Mouse (Mus musculus) kidney, postnatal 0 days (tissue): ENCODE results near the gene Lacc1. TPM values are rescaled to one million over a fixed set of nuclear protein-coding genes. Genes with fewer than 3 reads are reported as not detected.
A peak's percentile ranks its signal among the peaks of the same experiment; 100 is the strongest.

Source experiments
- ATAC-seq: fragments of 200-750 bp; cut with Nextera tagmentation; replicated peaks from 2 replicates; pipeline ENCODE4 v1.8.0; 2017; ENCODE audit warnings: low read depth, moderate number of reproducible peaks, moderate TSS enrichment, moderate library complexity; ENCODE audit not compliant: low FRiP score
- DNase-seq: peaks from one replicate; pipeline ENCODE4 v3.0.0-alpha.2; 2016; ENCODE audit warnings: low spot score
- H3K27ac ChIP-seq: fragments of 300-500 bp; sonication (generic); 2 replicates; pipeline ENCODE4 v1.5.1; 2014; ENCODE audit warnings: mild to moderate bottlenecking
- H3K27me3 ChIP-seq: fragments of 300-500 bp; sonication (generic); 2 replicates; pipeline ENCODE4 v1.6.1; 2014; ENCODE audit warnings: low read length, mixed read lengths; ENCODE audit not compliant: insufficient read depth
- H3K36me3 ChIP-seq: fragments of 300-500 bp; sonication (generic); 2 replicates; pipeline ENCODE4 v1.6.1; 2014; ENCODE audit warnings: low read length, mixed read lengths; ENCODE audit not compliant: insufficient read depth
- H3K4me1 ChIP-seq: fragments of 300-500 bp; sonication (generic); replicated peaks from 2 replicates; pipeline ENCODE4 v1.6.1; 2014; ENCODE audit warnings: antibody characterized with exemption, low read length, mixed read lengths; ENCODE audit not compliant: insufficient read depth
- H3K4me2 ChIP-seq: fragments of 300-500 bp; sonication (generic); 2 replicates; pipeline ENCODE4 v1.6.1; 2014; ENCODE audit warnings: mild to moderate bottlenecking, low read length, moderate library complexity, mixed read lengths
- H3K4me3 ChIP-seq: fragments of 300-500 bp; sonication (generic); replicated peaks from 2 replicates; pipeline ENCODE4 v1.5.1; 2014; ENCODE audit warnings: low read depth, low read length
- H3K9ac ChIP-seq: fragments of 300-500 bp; sonication (generic); 2 replicates; pipeline ENCODE4 v1.6.1; 2014; ENCODE audit warnings: low read depth, low read length
- H3K9me3 ChIP-seq: fragments of 300-500 bp; sonication (generic); replicated peaks from 2 replicates; pipeline ENCODE4 v1.6.1; 2016; ENCODE audit warnings: low read length, inconsistent platforms, mixed read lengths
- CTCF ChIP-seq: IDR thresholded peaks from 2 replicates; pipeline ENCODE4 v1.5.1; 2016; ENCODE audit warnings: antibody characterized with exemption, low read depth, mild to moderate bottlenecking, moderate library complexity
- WGBS: fragments of 180-500 bp; shearing (Covaris S2); extraction: QIAGEN DNeasy Blood & Tissue Kit; methylation state at CpG from one replicate; pipeline ENCODE4 v1.1.7; 2014; 5-methylcytosine and 5-hydroxymethylcytosine counted together
- polyA plus RNA-seq: library from polyadenylated mRNA; unstranded; fragments of >200 nt; fragmentation: Nextera tagmentation; extraction: Ambion mirVana; gene quantifications from 2 replicates; pipeline ENCODE4 v1.2.1, GENCODE M21; 2015

Gene Lacc1
- polyA plus RNA-seq: 5.5 and 5.8 TPM in 2 replicates

DNA sequence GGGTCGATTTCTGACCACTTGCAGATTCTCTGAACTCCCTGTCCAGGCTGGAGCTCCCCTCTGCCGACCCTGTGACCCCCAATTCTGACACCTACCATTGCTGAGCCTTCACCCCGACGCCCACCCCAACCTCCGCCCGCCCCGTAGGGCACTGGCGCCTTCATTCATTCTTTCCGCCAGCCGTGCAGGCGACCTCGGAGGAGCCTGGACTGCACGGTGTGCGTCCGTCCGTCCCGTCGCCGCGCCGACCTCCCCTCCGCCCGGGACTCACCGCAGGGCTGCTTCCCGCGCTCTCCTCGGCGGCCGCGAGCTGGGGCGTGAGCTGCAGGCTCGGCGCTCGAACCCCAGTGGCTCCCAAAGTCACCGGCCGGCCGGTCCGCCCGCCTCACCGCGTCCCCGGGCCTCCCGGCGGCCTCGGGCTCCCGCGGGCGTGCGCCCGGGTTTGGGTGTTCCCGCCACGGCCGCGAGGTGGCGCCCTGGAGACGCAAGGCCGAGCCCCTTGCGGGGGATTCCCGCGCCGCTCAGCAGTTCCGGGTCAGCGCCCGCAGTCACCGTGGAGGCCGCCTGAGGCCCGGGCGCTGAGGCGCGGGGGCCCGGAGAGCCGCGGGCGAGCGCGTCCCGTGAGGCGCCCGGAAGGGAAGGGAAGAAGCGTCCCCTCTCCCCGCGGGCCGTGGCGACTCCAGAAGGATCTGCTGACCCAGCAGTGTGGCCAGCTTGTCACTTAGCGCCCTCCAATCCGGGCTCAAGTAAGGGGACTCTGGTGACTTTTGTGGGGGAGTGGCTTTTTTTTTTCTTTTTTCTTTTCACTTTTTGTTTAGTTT lies at the start of gene Lacc1, which contains the start of gene Ccdc122:
TSS of gene Lacc1 (minus strand) at position 679 of the 821 bp plus-strand sequence.
TSS of gene Ccdc122 (plus strand) at position 547 of the 821 bp plus-strand sequence.
- Histone ChIP-seq H3K36me3 (no peaks in the 10 kb centered on the region), H3K4me2 (peak within 1 kb of the TSS; percentile 90), H3K27me3 (no peaks in the 10 kb centered on the region), H3K4me1 (no peaks in the 10 kb centered on the region), H3K9ac (peak within 1 kb of the TSS; percentile 76), H3K27ac (peak within 1 kb of the TSS; percentile 25; the same call in 1 of the 2 replicates), H3K9me3 (no peaks in the 10 kb centered on the region), H3K4me3 (peak within 1 kb of the TSS; percentile 65)
- under 1% methylated on average over 83 of the region's 86 CpGs for WGBS
- DNase-seq: peak; percentile 68
- TF ChIP-seq CTCF: peak; percentile 64
- peak; percentile 79 for ATAC-seq

DNA sequence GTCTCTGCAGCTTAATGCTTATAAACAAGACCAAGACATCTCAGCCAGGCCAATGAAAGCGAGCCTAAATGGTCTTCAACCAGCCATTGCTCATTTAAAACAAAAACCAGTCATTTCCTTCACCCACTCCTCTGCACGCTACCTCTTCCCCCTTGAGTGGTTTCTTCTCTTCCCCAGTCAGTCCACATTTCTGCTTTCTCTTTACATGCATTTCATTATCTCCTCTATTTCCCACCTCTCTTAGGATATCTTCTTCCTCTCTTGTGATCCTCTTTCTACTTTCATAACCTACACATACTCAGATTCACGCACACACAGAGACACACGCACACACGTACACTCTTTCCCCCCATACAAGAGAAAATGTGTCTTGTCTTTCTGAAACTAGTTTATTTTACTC lies 44.5 kb upstream of the Lacc1 start:
- Histone ChIP-seq H3K4me1 (no peaks in the 10 kb centered on the region), H3K9ac (no peak overlapping the region), H3K36me3 (no peaks in the 10 kb centered on the region), H3K27ac (no peak overlapping the region), H3K9me3 (no peaks in the 10 kb centered on the region), H3K4me2 (no peak overlapping the region), H3K4me3 (no peak overlapping the region), H3K27me3 (no peaks in the 10 kb centered on the region)
- DNase-seq: no peak
- ATAC-seq: no peak
- TF ChIP-seq CTCF: no peak
- 91% methylated on average over 5 of the region's 5 CpGs for whole genome bisulfite sequencing

DNA sequence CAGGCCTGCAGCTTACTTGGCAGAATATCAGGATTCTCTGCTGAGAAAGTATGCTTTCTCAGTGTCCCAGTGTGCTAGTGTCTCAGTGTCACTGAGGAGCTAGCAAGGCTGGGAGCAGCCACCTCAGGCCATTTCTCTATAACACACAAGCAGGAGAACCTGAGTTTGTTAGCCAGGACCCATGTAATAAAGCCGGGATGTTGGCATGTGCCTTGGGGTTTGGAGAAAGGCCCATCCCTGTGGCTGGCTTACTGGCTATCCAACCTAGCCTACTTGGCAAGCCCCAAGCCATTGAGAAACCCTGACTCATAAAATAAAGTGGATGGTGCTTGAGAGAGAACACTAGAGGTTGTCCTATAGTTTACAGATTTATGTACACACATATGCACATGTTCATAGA lies 32.7 kb upstream of the Lacc1 start:
- TF ChIP-seq CTCF: no peak
- no peaks in the 10 kb centered on the region for H3K4me1 ChIP-seq
- H3K4me2 ChIP-seq: no peak overlapping the region
- H3K36me3 ChIP-seq: no peaks in the 10 kb centered on the region
- H3K9me3 ChIP-seq: no peaks in the 10 kb centered on the region
- no peak overlapping the region for H3K9ac ChIP-seq
- no peak overlapping the region for H3K4me3 ChIP-seq
- H3K27ac ChIP-seq: no peak overlapping the region
- DNase-seq (no peak), ATAC-seq (no peak)
- no peaks in the 10 kb centered on the region for H3K27me3 ChIP-seq
- 90% methylated on average over 1 of the region's 1 CpGs for WGBS

DNA sequence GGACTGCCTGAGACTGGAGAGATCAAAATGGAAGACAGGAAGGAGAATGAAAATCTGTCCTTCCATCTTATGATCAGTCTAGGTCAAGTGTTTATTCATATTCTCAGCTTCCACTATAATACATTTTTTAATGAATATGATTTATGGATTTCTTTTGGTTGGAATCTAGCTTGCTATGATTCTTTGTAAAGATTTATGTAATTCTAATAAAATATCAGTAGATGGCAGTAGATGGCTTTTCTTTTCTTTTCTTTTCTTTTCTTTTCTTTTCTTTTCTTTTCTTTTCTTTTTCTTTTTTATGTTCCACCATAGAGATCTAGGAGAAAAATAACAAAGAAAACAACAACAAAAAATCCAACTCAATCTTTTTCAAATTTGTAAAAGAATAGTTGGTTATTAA lies 16.6 kb upstream of the Lacc1 start:
- DNase-seq: peak; percentile 51
- Histone ChIP-seq H3K36me3 (no peaks in the 10 kb centered on the region), H3K9me3 (no peaks in the 10 kb centered on the region), H3K4me1 (no peaks in the 10 kb centered on the region), H3K4me3 (no peak overlapping the region), H3K4me2 (no peak overlapping the region), H3K27ac (no peak overlapping the region), H3K9ac (no peak overlapping the region), H3K27me3 (no peaks in the 10 kb centered on the region)
- TF ChIP-seq CTCF: peak; percentile 46
- no peak for ATAC-seq

GRCm38 (mm10) chr14:77037832-77038425 lies 1.2 kb upstream of the Lacc1 start:
- no peak for TF ChIP-seq CTCF
- DNase-seq: no peak
- no peak for ATAC-seq
- 80% methylated on average over 8 of the region's 8 CpGs for WGBS
- H3K9me3 ChIP-seq: no peaks in the 10 kb centered on the region
- H3K36me3 ChIP-seq: no peaks in the 10 kb centered on the region
- no peaks in the 10 kb centered on the region for H3K4me1 ChIP-seq
- no peak overlapping the region for H3K9ac ChIP-seq
- H3K27me3 ChIP-seq: no peaks in the 10 kb centered on the region
- H3K27ac ChIP-seq: no peak overlapping the region
- no peak overlapping the region for H3K4me3 ChIP-seq
- H3K4me2 ChIP-seq: no peak overlapping the region

- DNase-seq (no peak), ATAC-seq (no peak)
- no peaks in the 10 kb centered on the region for H3K9me3 ChIP-seq
- no peak overlapping the region for H3K4me2 ChIP-seq
- H3K27me3 ChIP-seq: no peaks in the 10 kb centered on the region
- no peak for TF ChIP-seq CTCF
- H3K4me3 ChIP-seq: no peak overlapping the region
- no peak overlapping the region for H3K27ac ChIP-seq
- H3K36me3 ChIP-seq: no peaks in the 10 kb centered on the region
- no peaks in the 10 kb centered on the region for H3K4me1 ChIP-seq
- WGBS: 80% methylated on average over 5 of the region's 5 CpGs
- no peak overlapping the region for H3K9ac ChIP-seq
These were observed 626 bp upstream of the Lacc1 start for GRCm38 (mm10) chr14:77037330-77037729.
